Mouse (Mus musculus): ENCODE results near the gene AI854703.

- no peak for TF ChIP-seq POLR2A (IDR thresholded peaks at IDR 0.05; ENCODE audit: borderline replicate concordance, extremely low read depth, insufficient read depth, insufficient read length, poor library complexity, severe bottlenecking)
- TF ChIP-seq CTCF (IDR thresholded peaks at IDR 0.05; ENCODE audit: borderline replicate concordance, extremely low read depth, insufficient read depth, insufficient read length): no peak
Observed at GRCm38 (mm10) chr6:48628377-48628776, 1.8 kb downstream of the AI854703 start.
